Mouse (Mus musculus): ENCODE data around the gene Epn3. TPM values are rescaled to one million over a fixed set of nuclear protein-coding genes. Genes with fewer than 3 reads are reported as not detected.

Gene Epn3
- polyA plus RNA-seq, 1 experiment from 2014 or later, result 0.48 TPM

DNA sequence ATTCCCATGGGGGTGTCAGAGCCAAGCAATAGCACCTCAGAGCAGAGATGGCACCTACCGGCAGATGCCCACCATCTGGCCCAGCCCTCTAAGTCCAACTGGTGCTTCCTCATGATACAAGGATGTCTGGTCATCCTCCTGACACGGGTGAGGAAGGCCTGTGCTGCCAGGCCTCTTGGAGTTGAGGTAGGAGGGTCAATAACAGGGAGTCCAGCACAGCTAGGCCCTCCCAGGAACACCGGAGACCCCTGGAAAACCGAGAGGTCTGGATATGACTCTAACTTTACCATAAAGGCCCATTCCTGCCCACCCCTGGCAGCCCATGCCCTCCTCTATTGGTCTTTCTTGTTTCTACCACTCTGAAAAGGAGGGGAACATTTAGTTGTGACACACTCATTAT lies 42.6 kb upstream of the Epn3 start:
- no peak overlapping the region for H3K9ac ChIP-seq (ENCODE audit: low read length)
- H3K9me3 ChIP-seq (ENCODE audit: control insufficient read depth, low read length), result no peaks in the 10 kb centered on the region
- no peak overlapping the region for H3K4me3 ChIP-seq (ENCODE audit: low read depth, low read length)
- H3K36me3 ChIP-seq (ENCODE audit: control insufficient read depth, insufficient read depth, low read length), result no peaks in the 10 kb centered on the region
- no peak overlapping the region for H3K27ac ChIP-seq (ENCODE audit: low read depth, low read length)
- DNase-seq (ENCODE audit: low spot score) (no peak), ATAC-seq (replicated peaks; ENCODE audit: low FRiP score) (no peak)
- no peaks in the 10 kb centered on the region for H3K27me3 ChIP-seq (ENCODE audit: control insufficient read depth, insufficient read depth, low read length)
- H3K4me1 ChIP-seq (replicated peaks; ENCODE audit: control insufficient read depth, insufficient read depth, low read length), result no peaks in the 10 kb centered on the region
- no peak overlapping the region for H3K4me2 ChIP-seq (ENCODE audit: low read depth, low read length, severe bottlenecking)
- 85% methylated on average over 4 of the region's 4 CpGs for WGBS

DNA sequence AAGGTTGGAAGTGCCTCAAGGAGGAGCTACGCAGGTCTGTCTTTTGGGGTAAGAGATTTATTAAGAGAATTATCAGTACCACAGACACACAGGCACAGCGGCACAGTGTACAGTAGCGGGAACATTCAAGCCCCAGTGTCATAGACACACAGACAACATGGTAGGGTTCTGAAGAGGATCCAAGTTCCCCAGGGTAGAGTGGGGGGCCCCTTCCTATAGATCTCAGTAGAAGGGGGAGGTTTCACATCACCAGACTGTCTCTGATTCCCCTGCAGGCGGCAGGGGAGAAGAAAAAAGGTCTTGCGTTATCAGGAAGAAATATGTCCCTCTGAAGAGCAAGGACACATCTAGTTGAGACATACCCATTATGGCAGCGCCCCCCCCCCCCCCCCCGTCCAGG lies 40.0 kb upstream of the Epn3 start:
- H3K9ac ChIP-seq (ENCODE audit: low read length), result no peak overlapping the region
- H3K27me3 ChIP-seq (ENCODE audit: control insufficient read depth, insufficient read depth, low read length), result no peaks in the 10 kb centered on the region
- H3K4me3 ChIP-seq (ENCODE audit: low read depth, low read length), result no peak overlapping the region
- no peaks in the 10 kb centered on the region for H3K4me1 ChIP-seq (replicated peaks; ENCODE audit: control insufficient read depth, insufficient read depth, low read length)
- no peak for DNase-seq (ENCODE audit: low spot score)
- WGBS, result 89% methylated on average over 7 of the region's 7 CpGs
- no peaks in the 10 kb centered on the region for H3K36me3 ChIP-seq (ENCODE audit: control insufficient read depth, insufficient read depth, low read length)
- H3K27ac ChIP-seq (ENCODE audit: low read depth, low read length), result no peak overlapping the region
- H3K9me3 ChIP-seq (ENCODE audit: control insufficient read depth, low read length), result no peaks in the 10 kb centered on the region
- H3K4me2 ChIP-seq (ENCODE audit: low read depth, low read length, severe bottlenecking), result no peak overlapping the region
- no peak for ATAC-seq (replicated peaks; ENCODE audit: low FRiP score)

DNA sequence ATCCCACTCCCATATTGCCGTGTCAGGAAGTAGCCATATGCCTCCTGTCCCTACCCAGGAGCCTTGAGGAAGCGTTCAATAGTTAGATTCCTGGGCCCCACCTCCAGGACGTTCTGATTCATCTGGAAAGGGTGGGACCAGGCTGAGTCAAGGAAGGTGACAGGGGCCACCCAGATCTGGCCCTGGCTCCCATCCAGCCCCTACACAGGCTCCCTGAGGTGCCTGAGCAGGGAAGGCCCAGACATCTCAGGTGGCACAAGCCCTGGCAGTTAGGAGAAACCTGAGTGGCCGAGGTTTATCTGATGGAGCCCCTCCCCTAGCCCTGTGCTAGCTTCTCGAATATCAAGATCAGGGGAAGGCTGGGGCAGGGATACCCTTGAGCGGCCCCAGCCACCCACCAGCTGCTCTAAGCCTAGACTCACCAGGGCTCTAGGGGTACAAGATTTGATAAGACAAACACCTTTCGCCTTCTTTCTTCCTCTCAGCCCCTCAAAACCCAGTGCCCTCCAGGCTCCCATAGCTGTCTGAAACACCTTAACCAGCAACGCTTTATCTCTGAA lies 39.0 kb upstream of the Epn3 start:
- Histone ChIP-seq H3K27me3 (ENCODE audit: control insufficient read depth, insufficient read depth, low read length) (no peaks in the 10 kb centered on the region), H3K27ac (ENCODE audit: low read depth, low read length) (no peak overlapping the region), H3K4me1 (replicated peaks; ENCODE audit: control insufficient read depth, insufficient read depth, low read length) (no peaks in the 10 kb centered on the region), H3K36me3 (ENCODE audit: control insufficient read depth, insufficient read depth, low read length) (no peaks in the 10 kb centered on the region), H3K4me3 (ENCODE audit: low read depth, low read length) (no peak overlapping the region), H3K9me3 (ENCODE audit: control insufficient read depth, low read length) (no peaks in the 10 kb centered on the region), H3K9ac (ENCODE audit: low read length) (no peak overlapping the region), H3K4me2 (ENCODE audit: low read depth, low read length, severe bottlenecking) (no peak overlapping the region)
- ATAC-seq (replicated peaks; ENCODE audit: low FRiP score), result no peak
- DNase-seq (ENCODE audit: low spot score), result no peak
- 73% methylated on average over 8 of the region's 8 CpGs for WGBS

DNA sequence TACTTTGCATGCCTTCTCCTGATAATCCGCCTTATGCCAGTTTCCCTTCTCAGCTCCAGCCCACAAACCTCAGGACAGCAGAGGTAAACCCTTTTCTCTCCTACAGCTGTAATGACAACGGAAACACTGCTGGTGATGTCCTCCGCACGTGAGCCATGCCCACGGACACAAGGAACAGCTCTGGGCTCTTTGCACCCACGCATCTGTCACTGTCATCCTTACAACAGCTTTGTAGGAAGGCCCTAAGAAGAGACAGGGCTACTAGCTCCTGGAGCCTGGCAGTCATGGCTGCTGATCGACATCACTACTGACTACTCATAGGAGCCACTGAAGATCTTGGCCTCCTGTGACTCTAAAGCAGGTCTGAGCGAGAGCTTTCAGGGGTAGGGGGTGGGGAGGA lies 33.4 kb upstream of the Epn3 start:
- H3K9me3 ChIP-seq (ENCODE audit: control insufficient read depth, low read length), result no peaks in the 10 kb centered on the region
- H3K27me3 ChIP-seq (ENCODE audit: control insufficient read depth, insufficient read depth, low read length), result no peaks in the 10 kb centered on the region
- no peaks in the 10 kb centered on the region for H3K4me1 ChIP-seq (replicated peaks; ENCODE audit: control insufficient read depth, insufficient read depth, low read length)
- DNase-seq (ENCODE audit: low spot score), result no peak
- H3K4me2 ChIP-seq (ENCODE audit: low read depth, low read length, severe bottlenecking), result no peak overlapping the region
- H3K27ac ChIP-seq (ENCODE audit: low read depth, low read length), result no peak overlapping the region
- H3K9ac ChIP-seq (ENCODE audit: low read length), result no peak overlapping the region
- 86% methylated on average over 8 of the region's 8 CpGs for WGBS
- no peaks in the 10 kb centered on the region for H3K36me3 ChIP-seq (ENCODE audit: control insufficient read depth, insufficient read depth, low read length)
- ATAC-seq (replicated peaks; ENCODE audit: low FRiP score), result no peak
- H3K4me3 ChIP-seq (ENCODE audit: low read depth, low read length), result no peak overlapping the region

DNA sequence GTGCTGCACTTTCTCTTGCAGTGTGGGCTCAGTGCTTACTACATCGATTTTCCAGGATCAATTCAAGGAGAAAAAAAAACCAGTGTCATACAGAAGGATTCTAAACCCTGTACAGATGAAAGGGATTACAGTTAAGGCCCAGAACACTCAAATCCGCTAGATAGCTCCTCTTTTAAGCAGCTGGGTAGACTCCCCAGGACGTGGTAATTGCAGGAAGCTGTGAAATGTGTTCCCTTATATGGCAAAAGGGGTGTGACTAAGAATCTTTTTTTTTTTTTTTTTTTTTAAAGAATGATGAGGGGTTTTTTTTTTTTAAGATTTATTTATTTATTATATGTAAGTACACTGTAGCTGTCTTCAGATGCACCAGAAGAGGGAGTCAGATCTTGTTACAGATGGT lies 29.1 kb upstream of the Epn3 start:
- Histone ChIP-seq H3K36me3 (ENCODE audit: control insufficient read depth, insufficient read depth, low read length) (no peaks in the 10 kb centered on the region), H3K27ac (ENCODE audit: low read depth, low read length) (no peak overlapping the region), H3K9ac (ENCODE audit: low read length) (no peak overlapping the region), H3K4me3 (ENCODE audit: low read depth, low read length) (no peak overlapping the region), H3K9me3 (ENCODE audit: control insufficient read depth, low read length) (no peaks in the 10 kb centered on the region), H3K4me2 (ENCODE audit: low read depth, low read length, severe bottlenecking) (no peak overlapping the region), H3K27me3 (ENCODE audit: control insufficient read depth, insufficient read depth, low read length) (no peaks in the 10 kb centered on the region), H3K4me1 (replicated peaks; ENCODE audit: control insufficient read depth, insufficient read depth, low read length) (no peaks in the 10 kb centered on the region)
- WGBS, result 53% methylated on average over 3 of the region's 3 CpGs
- ATAC-seq (replicated peaks; ENCODE audit: low FRiP score), result no peak
- no peak for DNase-seq (ENCODE audit: low spot score)

DNA sequence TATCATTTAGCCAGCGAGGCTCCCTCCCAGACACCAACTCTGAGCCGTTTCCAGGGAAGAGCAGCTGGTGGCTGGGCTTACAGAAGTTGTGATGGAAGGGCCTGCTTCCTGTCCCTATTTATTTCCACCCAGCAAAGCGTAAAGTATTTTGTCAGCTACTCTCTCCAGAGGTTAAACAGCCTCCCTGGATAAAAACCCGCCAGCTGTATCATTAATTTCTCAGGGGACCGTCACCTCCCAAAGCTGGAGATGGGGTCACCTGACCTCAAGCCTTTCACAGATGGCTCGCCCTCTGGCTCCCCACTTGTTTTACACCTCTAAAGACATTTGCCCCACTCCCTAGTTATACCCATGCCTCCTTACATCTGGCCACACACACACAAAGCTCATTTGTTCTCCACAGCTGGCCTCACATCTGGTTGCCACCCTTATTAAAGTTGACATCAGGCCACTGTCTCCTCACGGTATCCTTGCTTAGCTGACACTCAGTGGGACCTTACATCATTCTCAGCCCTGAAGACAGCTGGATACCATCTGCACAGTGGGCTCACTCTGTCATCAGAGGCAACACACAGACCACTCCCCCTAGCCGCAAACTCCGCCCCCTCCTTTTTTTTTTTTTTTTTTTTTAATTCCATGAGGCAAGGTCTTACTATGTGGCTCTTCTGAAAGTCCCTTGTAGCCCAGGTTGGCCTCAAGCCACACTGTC lies 26.6 kb upstream of the Epn3 start:
- Histone ChIP-seq H3K4me1 (replicated peaks; ENCODE audit: control insufficient read depth, insufficient read depth, low read length) (no peaks in the 10 kb centered on the region), H3K4me3 (ENCODE audit: low read depth, low read length) (no peak overlapping the region), H3K4me2 (ENCODE audit: low read depth, low read length, severe bottlenecking) (no peak overlapping the region), H3K27ac (ENCODE audit: low read depth, low read length) (no peak overlapping the region), H3K9me3 (ENCODE audit: control insufficient read depth, low read length) (no peaks in the 10 kb centered on the region), H3K36me3 (ENCODE audit: control insufficient read depth, insufficient read depth, low read length) (no peaks in the 10 kb centered on the region), H3K9ac (ENCODE audit: low read length) (no peak overlapping the region), H3K27me3 (ENCODE audit: control insufficient read depth, insufficient read depth, low read length) (no peaks in the 10 kb centered on the region)
- 0 out of 2 replicates have a peak, but pooled peaks have one; percentile 33 for ATAC-seq (replicated peaks; ENCODE audit: low FRiP score)
- WGBS, result 57% methylated on average over 9 of the region's 9 CpGs
- no peak for DNase-seq (ENCODE audit: low spot score)

DNA sequence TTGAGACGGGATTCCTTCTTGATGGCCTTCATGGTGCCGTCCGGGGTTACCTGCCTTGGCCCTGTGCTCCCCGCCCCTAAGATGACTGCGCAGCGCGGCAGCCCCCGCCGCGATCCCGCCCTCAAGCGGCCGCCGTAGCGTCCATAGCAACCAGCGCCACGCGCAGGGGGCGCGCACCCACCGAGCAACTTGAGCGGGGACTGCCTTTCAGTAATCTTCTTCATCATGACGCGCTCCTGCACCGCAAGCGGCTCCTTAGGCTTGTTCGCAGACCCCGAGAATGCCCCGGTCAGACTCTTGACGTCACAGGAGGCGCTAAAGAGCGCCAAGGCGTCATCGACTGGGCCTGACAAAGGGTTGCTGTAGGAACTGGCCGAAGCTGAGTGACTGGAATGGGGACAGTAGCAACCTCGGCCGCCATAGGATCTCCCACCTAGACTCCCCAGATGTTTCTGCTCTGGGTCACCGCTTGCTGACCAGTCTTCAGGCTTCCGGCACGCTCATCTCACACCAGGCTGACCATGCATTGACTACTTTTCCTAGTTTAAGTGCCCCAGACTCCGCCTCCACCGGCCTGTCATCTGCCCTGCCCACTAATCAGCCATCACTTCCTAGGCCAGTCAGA lies 21.6 kb upstream of the Epn3 start, which contains the start of gene Mycbpap:
TSS of gene Mycbpap (minus strand) at position 524 of the 625 bp plus-strand sequence.
- H3K4me1 ChIP-seq (replicated peaks; ENCODE audit: control insufficient read depth, insufficient read depth, low read length), result 0 out of 2 replicates have a peak, but pooled peaks cover 2% of the 10 kb centered on the region
- no peak within 1 kb of the TSS for H3K27ac ChIP-seq (ENCODE audit: low read depth, low read length)
- H3K9ac ChIP-seq (ENCODE audit: low read length), result peak within 1 kb of the TSS; percentile 63
- WGBS, result 1% methylated on average over 42 of the region's 42 CpGs
- ATAC-seq (replicated peaks; ENCODE audit: low FRiP score) (peak; percentile 78), DNase-seq (ENCODE audit: low spot score) (peak; percentile 80)
- H3K4me2 ChIP-seq (ENCODE audit: low read depth, low read length, severe bottlenecking), result peak within 1 kb of the TSS; percentile 84
- no peaks in the 10 kb centered on the region for H3K27me3 ChIP-seq (ENCODE audit: control insufficient read depth, insufficient read depth, low read length)
- no peaks in the 10 kb centered on the region for H3K9me3 ChIP-seq (ENCODE audit: control insufficient read depth, low read length)
- H3K4me3 ChIP-seq (ENCODE audit: low read depth, low read length), result peak within 1 kb of the TSS; percentile 41
- H3K36me3 ChIP-seq (ENCODE audit: control insufficient read depth, insufficient read depth, low read length), result no peaks in the 10 kb centered on the region

DNA sequence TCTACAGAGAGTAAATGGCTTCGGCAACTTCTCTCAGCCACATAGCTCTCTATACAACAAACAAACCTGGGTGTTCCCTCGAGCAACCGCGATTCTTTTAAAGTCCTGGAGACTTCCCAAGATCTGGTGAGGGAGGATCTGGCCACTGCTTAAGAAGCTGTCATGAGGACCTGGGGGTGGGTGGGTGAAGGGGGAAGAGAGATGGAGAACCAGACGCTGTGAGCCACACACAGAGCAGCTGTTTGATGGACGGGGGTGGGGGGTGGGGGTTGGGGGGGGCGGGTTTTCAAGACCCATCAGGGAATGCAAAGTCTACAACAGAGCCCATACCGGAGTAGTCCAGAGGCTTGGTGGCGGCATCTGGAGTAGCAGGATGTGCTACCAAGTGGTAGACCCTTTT lies 13.7 kb upstream of the Epn3 start:
- H3K9ac ChIP-seq (ENCODE audit: low read length), result no peak overlapping the region
- ATAC-seq (replicated peaks; ENCODE audit: low FRiP score), result no peak
- WGBS, result 75% methylated on average over 9 of the region's 9 CpGs

More for the DNA sequence above, 13.7 kb upstream of the Epn3 start:
- H3K27ac ChIP-seq (ENCODE audit: low read depth, low read length), result no peak overlapping the region
- H3K4me2 ChIP-seq (ENCODE audit: low read depth, low read length, severe bottlenecking), result no peak overlapping the region
- H3K27me3 ChIP-seq (ENCODE audit: control insufficient read depth, insufficient read depth, low read length), result no peaks in the 10 kb centered on the region
- H3K36me3 ChIP-seq (ENCODE audit: control insufficient read depth, insufficient read depth, low read length), result no peaks in the 10 kb centered on the region
- no peaks in the 10 kb centered on the region for H3K4me1 ChIP-seq (replicated peaks; ENCODE audit: control insufficient read depth, insufficient read depth, low read length)
- no peak overlapping the region for H3K4me3 ChIP-seq (ENCODE audit: low read depth, low read length)
- H3K9me3 ChIP-seq (ENCODE audit: control insufficient read depth, low read length), result no peaks in the 10 kb centered on the region
- DNase-seq (ENCODE audit: low spot score), result no peak

All from forebrain, embryonic 11.5 days (tissue).